Mouse (Mus musculus) embryonic facial prominence, embryonic 12.5 days (tissue): ENCODE data around the gene Gm10392. TPM values are rescaled to one million over a fixed set of nuclear protein-coding genes. Genes with fewer than 3 reads are reported as not detected.
A peak's percentile ranks its signal among the peaks of the same experiment; 100 is the strongest.

Source experiments
- ATAC-seq: fragments of 200-750 bp; cut with Nextera tagmentation; 2 replicates; pipeline ENCODE4 v1.8.0; 2017; ENCODE audit not compliant: insufficient number of reproducible peaks, insufficient read depth, low FRiP score, low TSS enrichment
- H3K27ac ChIP-seq: fragments of 300-500 bp; sonication (generic); 2 replicates; pipeline ENCODE4 v1.5.1; 2016; ENCODE audit warnings: mild to moderate bottlenecking
- H3K27me3 ChIP-seq: fragments of 300-500 bp; sonication (generic); 2 replicates; pipeline ENCODE4 v1.6.1; 2016; ENCODE audit warnings: mild to moderate bottlenecking, moderate library complexity
- H3K36me3 ChIP-seq: fragments of 300-500 bp; sonication (generic); 2 replicates; pipeline ENCODE4 v1.6.1; 2016; ENCODE audit warnings: mild to moderate bottlenecking
- H3K4me1 ChIP-seq: fragments of 300-500 bp; sonication (generic); 2 replicates; pipeline ENCODE4 v1.6.1; 2016
- H3K4me2 ChIP-seq: fragments of 300-500 bp; sonication (generic); replicated peaks from 2 replicates; pipeline ENCODE4 v1.6.1; 2016; ENCODE audit warnings: mild to moderate bottlenecking, moderate library complexity
- H3K4me3 ChIP-seq: fragments of 300-500 bp; sonication (generic); 2 replicates; pipeline ENCODE4 v1.5.1; 2016; ENCODE audit warnings: mild to moderate bottlenecking
- H3K9ac ChIP-seq: fragments of 300-500 bp; sonication (generic); 2 replicates; pipeline ENCODE4 v1.6.1; 2016; ENCODE audit warnings: mild to moderate bottlenecking, moderate library complexity
- H3K9me3 ChIP-seq: fragments of 300-500 bp; sonication (generic); 2 replicates; pipeline ENCODE4 v1.6.1; 2016; ENCODE audit warnings: mild to moderate bottlenecking, moderate library complexity
- WGBS: fragments of 180-500 bp; shearing (Covaris S2); methylation state at CpG from one replicate; pipeline ENCODE4 v1.1.7; 2016; 5-methylcytosine and 5-hydroxymethylcytosine counted together
- polyA plus RNA-seq: library from polyadenylated mRNA; unstranded; fragments of >200 nt; fragmentation: Nextera tagmentation; extraction: Ambion mirVana; gene quantifications from 2 replicates; pipeline ENCODE4 v1.2.1, GENCODE M21; 2016

The Gm10392 gene
- polyA plus RNA-seq, 1 experiment from 2014 or later = not detected

- Histone ChIP-seq H3K4me3 (peak overlapping the region; percentile 69), H3K9me3 (no peaks in the 10 kb centered on the region), H3K4me2 (peak overlapping the region; percentile 78), H3K36me3 (no peaks in the 10 kb centered on the region), H3K27me3 (no peaks in the 10 kb centered on the region), H3K9ac (peak overlapping the region; percentile 85), H3K4me1 (peaks cover 57% of the 10 kb centered on the region), H3K27ac (0 out of 2 replicates have a peak overlapping the region, but pooled peaks have one; percentile 24)
- ATAC-seq = no peak
- WGBS = 3% methylated on average over 53 of the region's 55 CpGs
Measured at GRCm38 (mm10) chr11:77488771-77489581, 30.0 kb downstream of the Gm10392 start.

GRCm38 (mm10) chr11:77486798-77487197, 32.2 kb downstream of the Gm10392 start:
- ATAC-seq = no peak
- Histone ChIP-seq H3K27me3 (no peaks in the 10 kb centered on the region), H3K36me3 (no peaks in the 10 kb centered on the region), H3K9ac (no peak overlapping the region), H3K4me2 (no peak overlapping the region), H3K9me3 (no peaks in the 10 kb centered on the region), H3K4me3 (no peak overlapping the region), H3K4me1 (peaks cover 50% of the 10 kb centered on the region), H3K27ac (no peak overlapping the region)
- WGBS = 83% methylated on average over 5 of the region's 5 CpGs

- peak overlapping the region; percentile 51 for H3K27ac ChIP-seq
- H3K27me3 ChIP-seq = no peaks in the 10 kb centered on the region
- no peaks in the 10 kb centered on the region for H3K9me3 ChIP-seq
- WGBS = 48% methylated on average over 6 of the region's 6 CpGs
- no peak overlapping the region for H3K9ac ChIP-seq
- H3K4me2 ChIP-seq = no peak overlapping the region
- no peak overlapping the region for H3K4me3 ChIP-seq
- no peak for ATAC-seq
- H3K36me3 ChIP-seq = no peaks in the 10 kb centered on the region
- peaks cover 40% of the 10 kb centered on the region for H3K4me1 ChIP-seq
Measured at GRCm38 (mm10) chr11:77485229-77485628, 33.8 kb downstream of the Gm10392 start.

GRCm38 (mm10) chr11:77483510-77484255, 35.3 kb downstream of the Gm10392 start:
- Histone ChIP-seq H3K36me3 (no peaks in the 10 kb centered on the region), H3K27ac (no peak overlapping the region), H3K4me3 (no peak overlapping the region), H3K4me2 (no peak overlapping the region), H3K27me3 (no peaks in the 10 kb centered on the region), H3K9me3 (no peaks in the 10 kb centered on the region), H3K9ac (no peak overlapping the region), H3K4me1 (peaks cover 35% of the 10 kb centered on the region)
- no peak for ATAC-seq
- WGBS = 74% methylated on average over 11 of the region's 11 CpGs

GRCm38 (mm10) chr11:77483043-77483442, 36.0 kb downstream of the Gm10392 start:
- no peak for ATAC-seq
- H3K4me2 ChIP-seq = no peak overlapping the region
- no peak overlapping the region for H3K9ac ChIP-seq
- peaks cover 29% of the 10 kb centered on the region for H3K4me1 ChIP-seq
- no peak overlapping the region for H3K4me3 ChIP-seq
- 73% methylated on average over 3 of the region's 3 CpGs for WGBS
- no peak overlapping the region for H3K27ac ChIP-seq
- no peaks in the 10 kb centered on the region for H3K27me3 ChIP-seq
- no peaks in the 10 kb centered on the region for H3K36me3 ChIP-seq
- no peaks in the 10 kb centered on the region for H3K9me3 ChIP-seq

GRCm38 (mm10) chr11:77476895-77477294, 42.1 kb downstream of the Gm10392 start:
- Histone ChIP-seq H3K36me3 (peaks cover 31% of the 10 kb centered on the region), H3K4me3 (no peak overlapping the region), H3K27ac (no peak overlapping the region), H3K9me3 (no peaks in the 10 kb centered on the region), H3K4me1 (no peaks in the 10 kb centered on the region), H3K27me3 (no peaks in the 10 kb centered on the region), H3K4me2 (no peak overlapping the region), H3K9ac (no peak overlapping the region)
- WGBS = 93% methylated on average over 6 of the region's 6 CpGs
- ATAC-seq = no peak

GRCm38 (mm10) chr11:77476216-77476615, 42.8 kb downstream of the Gm10392 start:
- H3K4me1 ChIP-seq = no peaks in the 10 kb centered on the region
- ATAC-seq = no peak
- H3K4me2 ChIP-seq = no peak overlapping the region
- no peak overlapping the region for H3K9ac ChIP-seq
- peaks cover 37% of the 10 kb centered on the region for H3K36me3 ChIP-seq
- H3K4me3 ChIP-seq = no peak overlapping the region
- WGBS = 96% methylated on average over 14 of the region's 14 CpGs
- H3K27me3 ChIP-seq = no peaks in the 10 kb centered on the region
- no peaks in the 10 kb centered on the region for H3K9me3 ChIP-seq
- H3K27ac ChIP-seq = no peak overlapping the region

GRCm38 (mm10) chr11:77472775-77473174, 46.2 kb downstream of the Gm10392 start:
- 89% methylated on average over 16 of the region's 16 CpGs for WGBS
- Histone ChIP-seq H3K4me3 (no peak overlapping the region), H3K4me2 (no peak overlapping the region), H3K27ac (no peak overlapping the region), H3K4me1 (no peaks in the 10 kb centered on the region; the same call in 1 of the 2 replicates), H3K9ac (no peak overlapping the region), H3K36me3 (peaks cover 49% of the 10 kb centered on the region), H3K9me3 (no peaks in the 10 kb centered on the region), H3K27me3 (peaks cover 18% of the 10 kb centered on the region)
- ATAC-seq = no peak

- Histone ChIP-seq H3K9ac (no peak overlapping the region), H3K4me2 (no peak overlapping the region), H3K9me3 (no peaks in the 10 kb centered on the region), H3K27me3 (peaks cover 32% of the 10 kb centered on the region), H3K4me1 (peaks cover 5% of the 10 kb centered on the region), H3K27ac (no peak overlapping the region), H3K36me3 (peaks cover 49% of the 10 kb centered on the region), H3K4me3 (no peak overlapping the region)
- 79% methylated on average over 29 of the region's 29 CpGs for WGBS
- ATAC-seq = no peak
Measured at GRCm38 (mm10) chr11:77471407-77471806, 47.6 kb downstream of the Gm10392 start.

GRCm38 (mm10) chr11:77468397-77468796, 50.6 kb downstream of the Gm10392 start:
- Histone ChIP-seq H3K9ac (no peak overlapping the region), H3K4me1 (peaks cover 5% of the 10 kb centered on the region), H3K36me3 (peaks cover 32% of the 10 kb centered on the region), H3K27ac (no peak overlapping the region), H3K27me3 (peaks cover 61% of the 10 kb centered on the region), H3K4me3 (no peak overlapping the region), H3K9me3 (no peaks in the 10 kb centered on the region), H3K4me2 (no peak overlapping the region)
- ATAC-seq = no peak
- 84% methylated on average over 9 of the region's 9 CpGs for WGBS

GRCm38 (mm10) chr11:77467784-77468183, 51.2 kb downstream of the Gm10392 start:
- WGBS = 8% methylated on average over 20 of the region's 20 CpGs
- Histone ChIP-seq H3K4me1 (peaks cover 5% of the 10 kb centered on the region), H3K9ac (no peak overlapping the region), H3K27ac (no peak overlapping the region), H3K4me2 (peak overlapping the region; percentile 27), H3K27me3 (peaks cover 67% of the 10 kb centered on the region), H3K9me3 (no peaks in the 10 kb centered on the region), H3K36me3 (peaks cover 27% of the 10 kb centered on the region), H3K4me3 (no peak overlapping the region)
- no peak for ATAC-seq

GRCm38 (mm10) chr11:77467157-77467556, 51.8 kb downstream of the Gm10392 start:
- Histone ChIP-seq H3K27me3 (peaks cover 73% of the 10 kb centered on the region), H3K36me3 (peaks cover 21% of the 10 kb centered on the region), H3K9me3 (no peaks in the 10 kb centered on the region), H3K9ac (no peak overlapping the region), H3K27ac (no peak overlapping the region), H3K4me2 (peak overlapping the region; percentile 21; the same call in 1 of the 2 replicates), H3K4me1 (peaks cover 5% of the 10 kb centered on the region), H3K4me3 (0 out of 2 replicates have a peak overlapping the region, but pooled peaks have one; percentile 9)
- 4% methylated on average over 25 of the region's 25 CpGs for WGBS
- no peak for ATAC-seq
